Mouse (Mus musculus) liver, embryonic 12.5 days (tissue): ENCODE results near the gene Mtif3. TPM values are rescaled to one million over a fixed set of nuclear protein-coding genes. Genes with fewer than 3 reads are reported as not detected.
"Not testable (repeated sequence)": the region's sequence is repeated elsewhere in the genome, so short reads cannot be mapped to it uniquely, and the experiment has no call there.

Experiments used
- ATAC-seq: fragments of 200-750 bp; cut with Nextera tagmentation; 2 replicates; pipeline ENCODE4 v1.8.0; 2017; ENCODE audit warnings: moderate number of reproducible peaks, mild to moderate bottlenecking, moderate library complexity
- H3K27ac ChIP-seq: fragments of 300-500 bp; sonication (generic); 2 replicates; pipeline ENCODE4 v1.5.1; 2016; ENCODE audit warnings: mild to moderate bottlenecking
- H3K27me3 ChIP-seq: fragments of 300-500 bp; sonication (generic); replicated peaks from 2 replicates; pipeline ENCODE4 v1.6.1; 2016; ENCODE audit warnings: mild to moderate bottlenecking, moderate library complexity
- H3K36me3 ChIP-seq: fragments of 300-500 bp; sonication (generic); 2 replicates; pipeline ENCODE4 v1.6.1; 2016; ENCODE audit warnings: mild to moderate bottlenecking, moderate library complexity
- H3K4me1 ChIP-seq: fragments of 300-500 bp; sonication (generic); 2 replicates; pipeline ENCODE4 v1.6.1; 2016
- H3K4me2 ChIP-seq: fragments of 300-500 bp; sonication (generic); 2 replicates; pipeline ENCODE4 v1.6.1; 2016; ENCODE audit warnings: mild to moderate bottlenecking, moderate library complexity
- H3K4me3 ChIP-seq: fragments of 300-500 bp; sonication (generic); 2 replicates; pipeline ENCODE4 v1.5.1; 2016; ENCODE audit warnings: mild to moderate bottlenecking, moderate library complexity
- H3K9ac ChIP-seq: fragments of 300-500 bp; sonication (generic); 2 replicates; pipeline ENCODE4 v1.6.1; 2016; ENCODE audit warnings: mild to moderate bottlenecking, moderate library complexity
- H3K9me3 ChIP-seq: fragments of 300-500 bp; sonication (generic); replicated peaks from 2 replicates; pipeline ENCODE4 v1.6.1; 2016; ENCODE audit warnings: mild to moderate bottlenecking, moderate library complexity
- WGBS: fragments of 180-500 bp; shearing (Covaris S2); methylation state at CpG from one replicate; pipeline ENCODE4 v1.1.7; 2016; ENCODE audit not compliant: insufficient replicate concordance; 5-methylcytosine and 5-hydroxymethylcytosine counted together
- polyA plus RNA-seq: library from polyadenylated mRNA; unstranded; fragments of >200 nt; fragmentation: Nextera tagmentation; extraction: Ambion mirVana; gene quantifications from 2 replicates; pipeline ENCODE4 v1.2.1, GENCODE M21; 2016

Gene Mtif3
- polyA plus RNA-seq, 1 experiment from 2014 or later: 14.9 TPM

DNA sequence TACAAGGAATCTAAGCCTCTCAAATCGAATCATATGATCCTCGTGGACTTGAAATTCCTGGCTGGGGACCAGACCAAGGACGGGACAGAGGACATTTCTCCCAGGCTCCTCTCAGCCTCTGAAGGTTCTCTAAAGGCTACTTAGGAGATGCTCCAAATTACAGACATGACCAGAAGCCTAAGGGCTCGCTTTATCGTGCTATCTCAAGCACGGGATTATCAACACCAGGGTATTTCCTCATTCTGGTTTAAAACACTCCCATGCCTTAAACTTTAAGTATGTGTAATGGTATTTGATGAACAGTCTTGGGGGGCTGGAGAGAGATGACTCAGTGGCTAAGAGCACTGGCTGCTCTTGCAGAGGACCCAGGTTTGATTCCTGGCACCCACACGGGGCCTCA, 32.2 kb downstream of the Mtif3 start:
- Histone ChIP-seq H3K9ac (no peak overlapping the region), H3K27ac (no peak overlapping the region), H3K9me3 (no peaks in the 10 kb centered on the region), H3K36me3 (no peaks in the 10 kb centered on the region), H3K4me2 (no peak overlapping the region), H3K27me3 (no peaks in the 10 kb centered on the region; the same call in 1 of the 2 replicates), H3K4me3 (no peak overlapping the region), H3K4me1 (no peaks in the 10 kb centered on the region)
- WGBS: 56% methylated on average over 7 of the region's 7 CpGs
- no peak for ATAC-seq

DNA sequence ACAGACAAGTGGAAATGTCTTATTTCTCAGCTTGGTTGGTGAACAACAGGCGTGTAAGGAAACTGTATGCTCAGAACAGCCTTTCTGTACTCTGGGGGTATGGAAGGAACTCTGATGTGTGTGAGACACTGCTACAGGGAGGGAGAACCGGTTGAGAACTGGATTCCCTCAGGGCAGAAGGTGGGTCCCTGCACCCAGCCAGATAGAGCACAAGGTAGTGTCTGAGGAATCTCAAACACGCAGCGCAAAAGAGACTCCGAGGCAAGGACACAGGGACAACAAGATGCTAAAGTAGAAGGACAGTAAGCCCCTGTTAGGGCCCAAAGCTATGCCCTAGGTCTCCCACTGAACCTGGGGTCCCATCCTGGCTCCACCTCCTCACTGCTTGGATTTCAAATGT, 36.9 kb downstream of the Mtif3 start:
- Histone ChIP-seq H3K4me1 (no peaks in the 10 kb centered on the region), H3K9ac (no peak overlapping the region), H3K4me2 (no peak overlapping the region), H3K4me3 (no peak overlapping the region), H3K27ac (no peak overlapping the region), H3K36me3 (no peaks in the 10 kb centered on the region), H3K9me3 (no peaks in the 10 kb centered on the region), H3K27me3 (no peaks in the 10 kb centered on the region; the same call in 1 of the 2 replicates)
- WGBS: 62% methylated on average over 5 of the region's 5 CpGs
- no peak for ATAC-seq

DNA sequence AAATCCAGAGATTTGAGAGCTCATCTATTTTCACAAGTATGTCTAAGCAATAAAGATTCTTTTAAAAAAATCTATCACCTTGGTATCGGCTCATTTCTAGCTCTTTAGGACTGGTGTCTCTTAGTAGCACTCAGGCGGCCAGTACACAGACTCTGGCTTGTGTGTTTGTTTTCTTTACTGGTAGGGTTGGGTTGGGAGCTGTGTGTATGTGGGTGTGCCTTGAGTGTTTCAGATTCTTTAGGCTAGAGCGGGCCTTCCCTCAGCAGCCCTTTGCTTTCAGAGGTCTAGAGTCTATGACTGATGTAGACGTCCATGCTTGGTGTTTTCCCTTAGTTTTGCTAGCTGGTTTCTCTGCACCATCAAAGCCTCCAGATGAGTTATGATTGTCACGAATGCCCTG, 40.1 kb downstream of the Mtif3 start:
- H3K4me1 ChIP-seq: peaks cover 9% of the 10 kb centered on the region; the same call in 1 of the 2 replicates
- WGBS: 70% methylated on average over 5 of the region's 5 CpGs

DNA sequence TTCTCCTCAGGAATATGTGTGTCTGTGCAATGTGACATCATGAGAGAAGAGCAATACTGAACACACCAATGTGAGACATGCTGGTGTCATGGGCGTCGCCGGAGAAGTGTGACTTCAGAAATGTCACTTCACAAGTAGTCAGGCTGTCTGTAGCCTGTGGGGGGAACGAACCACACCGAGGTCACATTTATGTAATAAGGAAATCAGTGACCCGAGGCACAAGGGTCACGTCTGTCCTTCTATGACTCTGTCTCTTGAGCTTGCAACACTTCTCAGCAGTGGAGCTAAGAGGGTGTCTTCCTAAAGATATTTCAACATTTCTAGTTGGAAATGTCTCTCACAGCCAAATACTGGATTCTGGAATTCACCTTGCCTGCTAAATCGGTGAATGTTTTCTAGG, 42.4 kb downstream of the Mtif3 start:
- no peak overlapping the region; the same call in 1 of the 2 replicates for H3K4me2 ChIP-seq
- 52% methylated on average over 8 of the region's 8 CpGs for WGBS
- H3K27ac ChIP-seq: no peak overlapping the region
- no peak for ATAC-seq
- H3K36me3 ChIP-seq: no peaks in the 10 kb centered on the region
- peaks cover 16% of the 10 kb centered on the region for H3K27me3 ChIP-seq
- H3K4me1 ChIP-seq: peaks cover 9% of the 10 kb centered on the region; the same call in 1 of the 2 replicates
- no peak overlapping the region for H3K4me3 ChIP-seq
- no peaks in the 10 kb centered on the region for H3K9me3 ChIP-seq
- no peak overlapping the region for H3K9ac ChIP-seq

More for the DNA sequence above, 40.1 kb downstream of the Mtif3 start:
- ATAC-seq: no peak
- H3K9ac ChIP-seq: no peak overlapping the region
- no peak overlapping the region for H3K27ac ChIP-seq
- H3K27me3 ChIP-seq: peaks cover 16% of the 10 kb centered on the region
- H3K4me3 ChIP-seq: no peak overlapping the region
- H3K36me3 ChIP-seq: no peaks in the 10 kb centered on the region
- no peaks in the 10 kb centered on the region for H3K9me3 ChIP-seq
- no peak overlapping the region for H3K4me2 ChIP-seq

DNA sequence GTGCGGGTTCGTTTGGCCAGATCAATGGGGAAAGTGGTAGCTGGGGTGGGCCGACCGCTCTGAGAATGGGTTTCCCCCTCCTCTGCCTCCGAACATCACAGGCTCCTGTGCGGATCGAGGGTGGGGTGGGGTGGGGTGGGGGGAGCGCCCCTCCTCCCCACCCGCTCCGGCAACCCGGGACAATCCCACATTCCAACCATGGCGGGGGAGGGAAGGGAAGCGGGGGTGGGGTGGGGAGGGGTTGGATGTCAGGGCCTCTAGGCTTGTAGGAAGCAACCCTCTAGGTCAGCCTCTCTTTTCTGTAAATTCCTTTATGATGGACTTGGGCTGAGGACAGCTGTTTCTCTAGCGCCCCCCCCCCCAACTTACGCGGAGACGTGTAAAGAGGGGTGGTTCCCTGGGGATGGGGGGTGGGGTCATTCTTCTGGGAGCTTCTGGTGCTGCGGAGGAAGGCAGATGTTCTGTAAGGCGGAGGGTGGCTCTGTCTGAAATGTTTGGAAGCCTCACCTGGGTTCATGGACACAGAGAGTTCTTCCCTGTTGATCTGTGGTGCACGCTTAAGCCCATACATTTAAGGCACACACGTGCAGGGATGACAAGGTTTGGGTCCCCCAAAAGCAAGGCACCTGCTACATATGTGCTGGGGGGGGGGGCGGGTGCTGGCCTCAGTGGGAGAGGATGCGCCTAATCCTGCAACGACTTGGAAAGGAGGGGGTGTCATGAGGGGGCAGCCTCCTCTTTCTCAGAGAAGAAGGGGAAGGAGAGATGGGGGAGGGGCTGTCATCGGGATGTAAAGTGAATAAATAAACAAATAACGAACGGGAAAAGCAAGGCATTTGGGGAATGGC, 43.1 kb downstream of the Mtif3 start:
- peak overlapping the region; percentile 13; the same call in 1 of the 2 replicates for H3K4me3 ChIP-seq
- H3K9ac ChIP-seq: no peak overlapping the region
- WGBS: 9% methylated on average over 24 of the region's 27 CpGs

DNA sequence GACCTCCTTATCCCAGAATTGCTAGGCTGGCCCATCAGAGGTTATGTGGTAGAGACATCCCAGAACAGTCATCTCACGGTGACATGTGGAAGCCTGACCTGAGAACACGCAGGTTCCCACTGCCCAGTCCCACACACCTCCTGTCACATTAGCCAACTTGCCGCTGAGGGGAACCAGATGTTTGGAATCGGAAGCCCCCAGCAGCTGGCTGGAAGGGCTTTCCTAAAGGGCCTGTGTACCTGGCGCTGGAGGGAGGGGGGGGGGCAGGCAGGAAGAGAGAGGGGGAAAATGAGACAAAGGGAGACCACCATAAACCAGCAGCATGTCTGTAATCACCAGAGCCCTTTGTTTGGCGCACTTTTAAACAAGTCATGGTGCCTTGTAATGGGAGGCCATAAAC, 43.7 kb downstream of the Mtif3 start:
- 32% methylated on average over 6 of the region's 6 CpGs for WGBS
- no peak overlapping the region for H3K9ac ChIP-seq

More for the DNA sequence above, 43.1 kb downstream of the Mtif3 start:
- Histone ChIP-seq H3K36me3 (no peaks in the 10 kb centered on the region), H3K9me3 (no peaks in the 10 kb centered on the region), H3K27ac (no peak overlapping the region), H3K27me3 (peaks cover 16% of the 10 kb centered on the region), H3K4me2 (peak overlapping the region; percentile 57), H3K4me1 (peaks cover 9% of the 10 kb centered on the region; the same call in 1 of the 2 replicates)
- ATAC-seq: no peak

DNA sequence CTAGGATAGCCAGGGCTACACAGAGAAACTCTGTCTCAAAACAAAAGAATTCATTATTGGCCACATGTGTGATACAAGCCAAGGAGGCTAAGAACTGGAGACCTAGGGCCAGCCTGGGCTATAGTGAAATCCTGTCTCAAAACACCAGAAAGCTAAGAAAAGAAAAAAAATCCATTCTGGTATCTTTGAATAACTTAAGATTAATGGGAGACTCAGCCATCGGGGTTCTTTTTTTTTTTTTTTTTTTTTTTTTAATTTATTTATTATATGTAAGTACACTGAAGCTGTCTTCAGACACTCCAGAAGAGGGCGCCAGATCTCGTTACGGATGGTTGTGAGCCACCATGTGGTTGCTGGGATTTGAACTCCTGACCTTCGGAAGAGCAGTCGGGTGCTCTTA, 46.2 kb downstream of the Mtif3 start:
- not testable (repeated sequence) for H3K4me3 ChIP-seq, H3K36me3 ChIP-seq, H3K9me3 ChIP-seq, H3K4me2 ChIP-seq, H3K27ac ChIP-seq, H3K9ac ChIP-seq, ATAC-seq
- WGBS: 56% methylated on average over 6 of the region's 6 CpGs
- Histone ChIP-seq H3K4me1 (peaks cover 11% of the 10 kb centered on the region), H3K27me3 (peaks cover 20% of the 10 kb centered on the region)

More for the DNA sequence above, 43.7 kb downstream of the Mtif3 start:
- H3K4me2 ChIP-seq: peak overlapping the region; percentile 57
- H3K4me3 ChIP-seq: peak overlapping the region; percentile 13; the same call in 1 of the 2 replicates
- H3K36me3 ChIP-seq: no peaks in the 10 kb centered on the region
- no peaks in the 10 kb centered on the region for H3K9me3 ChIP-seq
- ATAC-seq: no peak
- H3K27me3 ChIP-seq: peaks cover 16% of the 10 kb centered on the region
- H3K4me1 ChIP-seq: peaks cover 9% of the 10 kb centered on the region; the same call in 1 of the 2 replicates
- no peak overlapping the region for H3K27ac ChIP-seq

DNA sequence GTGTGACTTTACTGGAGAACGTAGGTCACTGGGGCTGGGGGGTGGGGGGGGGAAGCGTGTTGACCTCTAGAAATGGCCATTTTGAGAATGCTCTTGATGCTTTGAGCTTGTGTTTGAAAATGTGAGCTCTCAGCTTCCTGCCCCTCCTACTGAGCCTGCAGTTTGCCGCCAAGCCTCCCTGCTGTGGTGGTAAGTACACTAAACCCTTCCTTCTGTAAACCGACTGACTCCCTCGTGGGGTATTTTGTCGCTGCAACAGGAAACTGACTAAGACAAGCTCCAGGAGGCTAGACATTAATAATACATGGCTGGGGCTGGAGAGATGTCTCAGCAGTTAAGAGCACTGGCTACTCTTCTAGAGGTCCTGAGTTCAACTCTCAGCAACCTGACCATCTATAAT, 46.8 kb downstream of the Mtif3 start:
- WGBS: 28% methylated on average over 6 of the region's 6 CpGs
- no peak overlapping the region for H3K27ac ChIP-seq

DNA sequence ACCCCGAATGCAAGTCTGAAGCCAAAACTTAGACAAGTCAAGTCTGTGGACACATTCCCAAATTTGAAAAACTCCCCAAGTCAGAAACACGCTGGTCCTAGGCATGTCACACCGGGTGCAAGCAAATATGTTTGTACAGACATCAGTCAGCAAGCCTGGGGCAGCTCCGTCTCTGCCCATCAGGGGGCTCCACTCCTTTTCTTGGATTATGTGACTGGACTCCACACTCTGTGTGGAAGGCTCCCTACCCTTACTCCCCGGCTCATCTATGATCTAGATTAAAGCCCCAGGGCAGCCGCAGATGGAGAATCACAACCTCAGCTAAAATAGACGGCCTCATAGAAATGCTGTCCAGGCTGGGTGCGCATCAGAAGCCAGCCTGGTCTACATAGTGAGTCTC, 47.3 kb downstream of the Mtif3 start:
- H3K4me1 ChIP-seq: peaks cover 16% of the 10 kb centered on the region
- no peaks in the 10 kb centered on the region for H3K36me3 ChIP-seq
- 58% methylated on average over 8 of the region's 8 CpGs for WGBS
- H3K4me3 ChIP-seq: no peak overlapping the region
- no peak overlapping the region for H3K4me2 ChIP-seq
- no peak overlapping the region for H3K27ac ChIP-seq
- H3K9me3 ChIP-seq: no peaks in the 10 kb centered on the region
- ATAC-seq: no peak
- H3K9ac ChIP-seq: no peak overlapping the region
- H3K27me3 ChIP-seq: peaks cover 20% of the 10 kb centered on the region

More for the DNA sequence above, 46.8 kb downstream of the Mtif3 start:
- Histone ChIP-seq H3K4me2 (no peak overlapping the region), H3K9me3 (no peaks in the 10 kb centered on the region), H3K9ac (no peak overlapping the region), H3K4me3 (no peak overlapping the region), H3K27me3 (peaks cover 20% of the 10 kb centered on the region), H3K4me1 (peaks cover 16% of the 10 kb centered on the region), H3K36me3 (no peaks in the 10 kb centered on the region)
- ATAC-seq: no peak

DNA sequence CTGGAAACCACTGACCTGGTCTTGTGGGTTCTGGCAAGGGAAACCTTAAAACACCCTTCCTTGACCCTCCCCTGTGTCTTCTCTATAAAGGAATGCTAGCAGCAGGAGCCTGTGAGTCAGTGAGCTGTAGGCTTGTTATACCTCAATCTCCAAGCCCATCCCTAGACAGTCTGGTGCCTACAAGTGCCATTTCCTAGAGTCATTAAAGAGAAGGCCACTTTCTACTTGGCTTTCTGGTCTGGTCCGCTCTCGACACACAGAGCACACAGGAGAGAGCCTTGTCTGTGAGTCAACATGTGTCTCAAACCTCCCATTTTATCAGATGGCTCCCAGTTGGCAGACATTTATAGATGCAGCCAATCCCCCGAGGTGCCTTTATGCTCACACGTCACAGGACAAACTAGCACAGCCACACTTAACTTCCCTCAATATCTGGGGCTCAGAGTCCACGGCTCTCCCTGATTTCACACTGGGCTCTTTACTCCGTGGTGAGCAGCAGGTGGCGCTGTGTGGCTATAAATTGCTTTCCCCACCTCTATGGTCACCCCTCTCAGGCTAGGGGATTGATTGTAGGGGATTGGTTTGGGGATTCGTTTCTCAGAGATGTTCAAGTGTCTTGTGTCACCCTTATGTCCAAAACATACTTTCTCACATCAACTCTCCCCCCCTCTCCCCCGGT, 49.4 kb downstream of the Mtif3 start:
- WGBS: 24% methylated on average over 9 of the region's 9 CpGs
- H3K4me2 ChIP-seq: no peak overlapping the region
- peaks cover 6% of the 10 kb centered on the region for H3K4me1 ChIP-seq
- no peak overlapping the region for H3K4me3 ChIP-seq
- no peaks in the 10 kb centered on the region for H3K36me3 ChIP-seq
- no peak overlapping the region for H3K9ac ChIP-seq
- no peak overlapping the region for H3K27ac ChIP-seq
- no peaks in the 10 kb centered on the region for H3K9me3 ChIP-seq
- H3K27me3 ChIP-seq: peaks cover 4% of the 10 kb centered on the region; the same call in 1 of the 2 replicates
- ATAC-seq: peak; percentile 55

DNA sequence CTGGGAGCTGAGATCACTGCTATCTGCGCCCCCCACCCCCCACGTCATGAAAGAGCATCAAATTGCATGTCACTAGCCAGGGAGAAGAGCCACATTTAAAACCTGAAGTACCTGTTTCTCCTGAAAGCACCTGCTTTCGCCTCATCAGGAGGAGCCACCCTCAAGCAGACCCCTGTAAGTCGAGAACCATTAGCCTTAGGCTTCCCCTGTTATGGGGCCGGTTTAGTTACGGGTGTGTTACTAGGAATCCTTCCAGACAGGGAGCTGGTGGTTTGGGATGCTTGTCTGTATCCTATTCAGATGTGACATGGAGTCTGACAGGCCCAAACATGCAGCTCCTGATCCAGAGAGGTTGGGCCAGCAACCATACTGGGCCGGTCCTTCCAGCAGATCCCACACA, 50.2 kb downstream of the Mtif3 start:
- Histone ChIP-seq H3K4me1 (peaks cover 10% of the 10 kb centered on the region), H3K27me3 (peaks cover 4% of the 10 kb centered on the region; the same call in 1 of the 2 replicates), H3K27ac (no peak overlapping the region), H3K4me3 (no peak overlapping the region), H3K9ac (no peak overlapping the region), H3K9me3 (no peaks in the 10 kb centered on the region), H3K4me2 (no peak overlapping the region), H3K36me3 (no peaks in the 10 kb centered on the region)
- ATAC-seq: no peak
- 71% methylated on average over 7 of the region's 7 CpGs for WGBS

DNA sequence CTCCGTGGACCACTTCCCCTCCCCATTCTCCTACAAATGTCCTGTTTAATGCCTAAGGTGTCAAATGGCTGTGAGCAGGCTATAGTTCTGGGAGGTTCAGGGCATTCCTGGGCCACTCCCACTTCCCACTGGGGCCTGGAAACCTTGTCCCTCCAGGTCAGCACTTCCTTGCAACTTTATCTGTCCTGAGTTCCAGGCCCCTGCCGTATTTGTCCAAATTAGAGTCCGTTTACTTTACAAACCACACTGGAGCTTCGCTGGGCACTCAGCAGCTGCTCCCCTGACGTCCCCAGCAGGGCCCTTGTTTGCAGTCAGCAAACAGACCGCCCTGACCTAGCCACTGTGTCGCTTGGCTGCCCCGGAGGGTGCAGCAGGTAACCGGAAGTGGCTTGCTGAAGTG, 51.4 kb downstream of the Mtif3 start:
- H3K27ac ChIP-seq: 0 out of 2 replicates have a peak overlapping the region, but pooled peaks have one; percentile 16
- no peak overlapping the region for H3K9ac ChIP-seq
- peaks cover 11% of the 10 kb centered on the region for H3K4me1 ChIP-seq
- WGBS: 15% methylated on average over 9 of the region's 9 CpGs
- H3K4me2 ChIP-seq: no peak overlapping the region
- no peaks in the 10 kb centered on the region for H3K36me3 ChIP-seq
- H3K4me3 ChIP-seq: no peak overlapping the region
- H3K27me3 ChIP-seq: peaks cover 4% of the 10 kb centered on the region; the same call in 1 of the 2 replicates
- ATAC-seq: peak; percentile 53
- H3K9me3 ChIP-seq: no peaks in the 10 kb centered on the region
